Comparison of ENCODE assay signal across 8 mouse cellular contexts in the genomic region with DNA sequence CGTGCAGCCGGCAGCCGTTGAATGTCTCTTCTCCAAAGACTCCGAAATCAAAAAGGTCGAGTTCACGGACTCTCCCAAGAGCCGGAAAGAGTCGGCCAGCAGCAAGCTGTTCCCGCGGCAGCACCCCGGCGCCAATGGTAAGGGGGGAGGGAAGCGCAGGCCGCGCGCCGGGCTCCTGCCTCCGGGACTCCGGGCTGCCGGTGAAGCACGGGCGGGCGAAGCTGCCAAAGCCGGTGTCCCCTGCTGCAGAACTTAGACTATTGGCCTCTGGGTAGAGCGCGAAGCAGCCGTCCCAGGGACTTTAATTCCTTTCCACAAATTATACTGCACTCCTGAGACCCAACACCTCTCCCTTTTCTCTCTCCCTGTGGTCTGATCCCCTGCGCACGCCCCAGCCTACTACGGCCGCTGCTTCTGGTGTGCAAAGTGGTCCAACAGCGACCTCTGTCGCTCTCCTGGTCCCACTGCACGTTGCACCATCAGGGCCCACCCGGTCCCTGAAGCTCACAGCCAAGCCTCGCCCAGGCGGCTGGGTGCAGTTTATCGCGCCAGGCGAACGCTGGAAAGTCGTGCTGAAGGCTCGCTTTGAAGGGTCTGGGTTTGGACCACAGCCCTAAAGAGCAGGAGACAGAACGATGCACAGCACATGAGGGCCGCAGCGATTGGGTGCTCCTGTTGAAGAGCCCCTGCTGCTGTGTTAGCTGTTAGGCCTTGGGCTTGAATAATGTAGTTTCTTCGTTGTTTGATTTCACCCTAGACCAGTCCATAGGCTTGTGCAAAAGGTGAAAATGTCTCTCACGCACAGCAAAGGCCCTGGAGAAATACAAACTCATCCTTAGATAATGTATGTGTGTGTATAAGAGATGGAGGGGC. TPM values are rescaled to one million over a fixed set of nuclear protein-coding genes. Genes with fewer than 3 reads are reported as not detected.
DNase-seq lines count a peak whose midpoint lies in the region; ATAC-seq and TF ChIP-seq lines count a peak whose summit lies in the region.

No protein-coding gene starts in this region.

- H3K9ac ChIP-seq in intestine, embryonic 15.5 days = peak overlapping the region; percentile 38
- H3K9ac ChIP-seq in limb, embryonic 15.5 days = no peak overlapping the region
- H3K9ac ChIP-seq in midbrain, postnatal 0 days (replicated peaks; ENCODE audit: low read length, poor library complexity, severe bottlenecking) = 0 out of 2 replicates have a peak overlapping the region, but pooled peaks have one; percentile 29

- H3K9me3 ChIP-seq in intestine, embryonic 15.5 days = no peaks in the 10 kb centered on the region
- H3K9me3 ChIP-seq in limb, embryonic 15.5 days = no peaks in the 10 kb centered on the region
- H3K9me3 ChIP-seq in midbrain, postnatal 0 days (ENCODE audit: low read length) = no peaks in the 10 kb centered on the region

- H3K27ac ChIP-seq in intestine, embryonic 15.5 days = no peak overlapping the region
- no peak overlapping the region for H3K27ac ChIP-seq in limb, embryonic 15.5 days
- no peak overlapping the region for H3K27ac ChIP-seq in midbrain, postnatal 0 days (ENCODE audit: low read depth, low read length)

- peak; percentile 96 for TF ChIP-seq CTCF in midbrain, postnatal 0 days (IDR thresholded peaks at IDR 0.05)

- no peaks in the 10 kb centered on the region for H3K36me3 ChIP-seq in intestine, embryonic 15.5 days
- no peaks in the 10 kb centered on the region for H3K36me3 ChIP-seq in limb, embryonic 15.5 days
- H3K36me3 ChIP-seq in midbrain, postnatal 0 days (ENCODE audit: insufficient read depth, low read length) = no peaks in the 10 kb centered on the region

- peak; percentile 90 to 91 for DNase-seq in cerebellum, postnatal 10 days
- DNase-seq in gastrocnemius, postnatal 10 days = peak; percentile 76
- DNase-seq in midbrain, postnatal 0 days (ENCODE audit: low spot score) = peak; percentile 87
- peak; percentile 40 for DNase-seq in thymus, postnatal 25 days

- ATAC-seq in cerebellum, adult (ENCODE audit: insufficient number of reproducible peaks, low FRiP score, low TSS enrichment) = no peak
- ATAC-seq in common myeloid progenitor, adult 5-6 weeks (replicated peaks; ENCODE audit: low read depth, poor library complexity, severe bottlenecking) = peak; percentile 94
- peak; percentile 92 for ATAC-seq in intestine, embryonic 15.5 days
- peak; percentile 82 for ATAC-seq in limb, embryonic 15.5 days (ENCODE audit: insufficient number of reproducible peaks, low FRiP score, low TSS enrichment, low read depth)
- ATAC-seq in midbrain, postnatal 0 days (ENCODE audit: low FRiP score) = peak; percentile 89; the same call in 1 of the 2 replicates

- peaks cover 14% of the 10 kb centered on the region for H3K4me1 ChIP-seq in intestine, embryonic 15.5 days (replicated peaks)
- peaks cover 30% of the 10 kb centered on the region for H3K4me1 ChIP-seq in limb, embryonic 15.5 days
- no peaks in the 10 kb centered on the region for H3K4me1 ChIP-seq in midbrain, postnatal 0 days (ENCODE audit: insufficient read depth, low read length)

- peaks cover 60% of the 10 kb centered on the region for H3K27me3 ChIP-seq in intestine, embryonic 15.5 days (replicated peaks)
- H3K27me3 ChIP-seq in limb, embryonic 15.5 days = peaks cover 94% of the 10 kb centered on the region
- H3K27me3 ChIP-seq in midbrain, postnatal 0 days (ENCODE audit: insufficient read depth, low read length) = peaks cover 79% of the 10 kb centered on the region

- WGBS in intestine, embryonic 15.5 days = 2% methylated on average over 48 of the region's 48 CpGs
- WGBS in limb, embryonic 15.5 days = under 1% methylated on average over 48 of the region's 48 CpGs
- WGBS in midbrain, postnatal 0 days = 1% methylated on average over 47 of the region's 48 CpGs

- peak overlapping the region; percentile 91 for H3K4me2 ChIP-seq in intestine, embryonic 15.5 days (replicated peaks)
- H3K4me2 ChIP-seq in limb, embryonic 15.5 days = peak overlapping the region; percentile 84
- H3K4me2 ChIP-seq in midbrain, postnatal 0 days (ENCODE audit: low read depth, low read length, poor library complexity, severe bottlenecking) = peak overlapping the region; percentile 61

- peak overlapping the region; percentile 43 for H3K4me3 ChIP-seq in intestine, embryonic 15.5 days (replicated peaks)
- peak overlapping the region; percentile 40 for H3K4me3 ChIP-seq in limb, embryonic 15.5 days
- H3K4me3 ChIP-seq in midbrain, postnatal 0 days (ENCODE audit: low read depth, low read length) = peak overlapping the region; percentile 36

RNA-seq across cellular contexts. Expression of a gene that starts 5.0 kb away (rescaled TPM):
- 0.41 TPM in 1 of 2 replicates, not detected in the other for total RNA-seq in common myeloid progenitor, adult 5-6 weeks (2017)
- 1 to 10 TPM; 8.8 to 9.2 TPM for total RNA-seq in gastrocnemius, postnatal 10 days (2021)
- polyA plus RNA-seq in intestine, embryonic 15.5 days (2015; fragmentation: Nextera tagmentation; extraction: Ambion mirVana) = 39.4 and 45.2 TPM in 2 replicates
- polyA plus RNA-seq in limb, embryonic 15.5 days (2015; fragmentation: Nextera tagmentation; extraction: Ambion mirVana) = 9.1 and 19.7 TPM in 2 replicates
- total RNA-seq in midbrain, postnatal 0 days (2014; rRNA removed) = 10.4 and 13.5 TPM in 2 replicates
- polyA plus RNA-seq in midbrain, postnatal 0 days (2015; fragmentation: Nextera tagmentation; extraction: Ambion mirVana) = 28.7 and 29.9 TPM in 2 replicates

Comparison
In these comparisons a context has a peak if more than half of its experiments do, and no peak if none do; other contexts are left out.
1. DNase-seq: peak in every context shown above with its lines; median percentile 90 in cerebellum, postnatal 10 days; 87 in midbrain, postnatal 0 days; 76 in gastrocnemius, postnatal 10 days; 40 in thymus, postnatal 25 days.